In the genomic region with DNA sequence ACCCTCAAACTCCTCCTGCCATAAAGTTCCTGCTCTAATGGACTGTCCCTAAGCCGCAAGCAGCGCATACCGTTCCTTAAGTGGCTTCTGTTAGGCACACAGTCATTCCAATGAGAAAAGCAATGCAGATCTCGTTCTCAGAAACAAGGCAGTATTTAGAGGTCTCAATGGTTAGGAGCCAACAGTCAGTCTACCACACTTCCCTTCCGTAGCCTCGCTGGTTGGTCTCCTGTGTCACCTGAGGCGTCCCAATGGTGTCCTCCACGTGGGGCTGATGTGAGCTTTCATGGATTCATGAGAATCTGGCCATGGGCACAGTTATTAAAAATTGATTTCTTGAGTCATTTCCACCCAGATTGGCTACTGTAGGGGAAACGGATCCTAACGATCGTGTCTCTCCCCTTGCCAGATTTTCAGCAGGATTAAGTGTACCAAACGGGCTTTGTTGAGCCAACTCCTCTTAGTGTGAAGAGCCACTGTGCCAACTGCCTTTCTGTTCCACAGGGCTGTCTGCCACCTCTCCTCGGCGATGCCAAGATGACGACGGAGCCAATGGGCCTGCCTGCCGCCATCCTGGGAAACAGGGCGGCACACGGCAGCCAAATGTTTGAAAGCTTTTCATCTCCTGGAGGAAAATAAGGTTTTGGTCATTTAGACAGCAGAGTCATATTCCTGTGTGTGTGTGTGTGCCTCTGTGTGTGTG, we compare ENCODE assay signal across 10 mouse cellular contexts. TPM values are rescaled to one million over a fixed set of nuclear protein-coding genes. Genes with fewer than 3 reads are reported as not detected.
DNase-seq lines count a peak whose midpoint lies in the region; ATAC-seq and TF ChIP-seq lines count a peak whose summit lies in the region.
"Had no signal": no experiment of that assay in that cellular context is flagged by ENCODE, and none has a peak within 500 bp of the region (broad histone marks: within the 10 kb centered on the region; RNA-seq: fewer than 3 reads in every experiment).

No protein-coding gene starts in this region.

- peak; percentile 92 for DNase-seq in cerebellum, adult 11 months
- peak; percentile 78 for DNase-seq in gastrocnemius, adult 2 months
- peak; percentile 74 to 82 for DNase-seq in left cerebral cortex, postnatal 14 days (ENCODE audit: low spot score in 2 of 2)
- no peak for DNase-seq in thymus, postnatal 0 days (ENCODE audit: low spot score)
- DNase-seq in liver, postnatal 0 days: no peak
- DNase-seq: kidney, postnatal 36 days had no signal

- no peak overlapping the region for H3K9ac ChIP-seq in forebrain, embryonic 15.5 days (replicated peaks)
- H3K9ac ChIP-seq in forebrain, embryonic 12.5 days: no peak overlapping the region
- no peak overlapping the region for H3K9ac ChIP-seq in liver, postnatal 0 days (replicated peaks)

- H3K4me3 ChIP-seq in forebrain, embryonic 15.5 days: no peak overlapping the region
- H3K4me3 ChIP-seq in forebrain, embryonic 12.5 days (replicated peaks): no peak overlapping the region
- no peak overlapping the region for H3K4me3 ChIP-seq in gastrocnemius, adult 2 months
- H3K4me3 ChIP-seq in liver, postnatal 0 days (ENCODE audit: low read depth, low read length): no peak overlapping the region
- H3K4me3 ChIP-seq: megakaryocyte, embryonic 14.5 days had no signal

- TF ChIP-seq EP300 in liver, postnatal 0 days (IDR thresholded peaks at IDR 0.05; ENCODE audit: low read depth): no peak

- ATAC-seq in forebrain, embryonic 15.5 days (replicated peaks): peak; percentile 90
- no peak for ATAC-seq in forebrain, embryonic 12.5 days (ENCODE audit: low FRiP score)
- no peak for ATAC-seq in liver, postnatal 0 days
- ATAC-seq in granulocyte monocyte progenitor cell, adult 5-6 weeks (replicated peaks; ENCODE audit: poor library complexity, severe bottlenecking): no peak

- peaks cover 15% of the 10 kb centered on the region for H3K4me1 ChIP-seq in forebrain, embryonic 15.5 days
- peaks cover 3% of the 10 kb centered on the region; the same call in 1 of the 2 replicates for H3K4me1 ChIP-seq in forebrain, embryonic 12.5 days
- no peaks in the 10 kb centered on the region; the same call in 1 of the 2 replicates for H3K4me1 ChIP-seq in liver, postnatal 0 days (ENCODE audit: insufficient read depth)

- H3K4me2 ChIP-seq in forebrain, embryonic 15.5 days (replicated peaks): no peak overlapping the region
- no peak overlapping the region for H3K4me2 ChIP-seq in forebrain, embryonic 12.5 days
- H3K4me2 ChIP-seq in liver, postnatal 0 days (ENCODE audit: low read depth, low read length): no peak overlapping the region

- H3K9me3 ChIP-seq in forebrain, embryonic 15.5 days: no peaks in the 10 kb centered on the region
- H3K9me3 ChIP-seq in forebrain, embryonic 12.5 days: no peaks in the 10 kb centered on the region
- no peaks in the 10 kb centered on the region for H3K9me3 ChIP-seq in liver, postnatal 0 days (ENCODE audit: low read length)
- H3K9me3 ChIP-seq: megakaryocyte, embryonic 14.5 days had no signal

- no peak for TF ChIP-seq CTCF in gastrocnemius, adult 2 months (IDR thresholded peaks at IDR 0.05)
- no peak for TF ChIP-seq CTCF in liver, postnatal 0 days (IDR thresholded peaks at IDR 0.05; ENCODE audit: low read depth)

- H3K27ac ChIP-seq in forebrain, embryonic 15.5 days (replicated peaks): no peak overlapping the region
- H3K27ac ChIP-seq in forebrain, embryonic 12.5 days: no peak overlapping the region
- H3K27ac ChIP-seq in gastrocnemius, adult 2 months: no peak overlapping the region
- no peak overlapping the region for H3K27ac ChIP-seq in liver, postnatal 0 days (ENCODE audit: low read depth)

- no peaks in the 10 kb centered on the region for H3K36me3 ChIP-seq in forebrain, embryonic 15.5 days
- no peaks in the 10 kb centered on the region for H3K36me3 ChIP-seq in forebrain, embryonic 12.5 days (replicated peaks)
- H3K36me3 ChIP-seq in liver, postnatal 0 days (replicated peaks; ENCODE audit: insufficient read depth, low read length): no peaks in the 10 kb centered on the region

- H3K27me3 ChIP-seq in forebrain, embryonic 15.5 days: peaks cover 11% of the 10 kb centered on the region
- no peaks in the 10 kb centered on the region; the same call in 1 of the 2 replicates for H3K27me3 ChIP-seq in forebrain, embryonic 12.5 days
- H3K27me3 ChIP-seq in liver, postnatal 0 days (ENCODE audit: insufficient read depth, low read length): no peaks in the 10 kb centered on the region

- 50% methylated on average over 19 of the region's 19 CpGs for WGBS in forebrain, embryonic 15.5 days
- WGBS in forebrain, embryonic 12.5 days: 83% methylated on average over 19 of the region's 19 CpGs
- WGBS in liver, postnatal 0 days (ENCODE audit: insufficient replicate concordance): 86% methylated on average over 19 of the region's 19 CpGs

- intact Hi-C loops in gastrocnemius, adult 2 months (cut with DNase I): no loop called here
- intact Hi-C loops in left cerebral cortex, postnatal 14 days (cut with DNase I): loop anchor here (5.0 kb wide), 1 partner anchor 61 kb away; no protein-coding TSS in a partner anchor

RNA-seq across cellular contexts. Expression of a gene that starts 7.4 kb away (rescaled TPM):
- polyA plus RNA-seq in forebrain, embryonic 15.5 days (2015; fragmentation: Nextera tagmentation; extraction: Ambion mirVana): 36.9 and 39.6 TPM in 2 replicates
- polyA plus RNA-seq in forebrain, embryonic 12.5 days (2016; fragmentation: Nextera tagmentation; extraction: Ambion mirVana): 66.2 and 73.5 TPM in 2 replicates
- total RNA-seq in gastrocnemius, adult 2 months (2021): 10 to 100 TPM in 1 of 2 experiments, 1 to 10 TPM in 1; 6.7 to 10.8 TPM
- total RNA-seq in left cerebral cortex, postnatal 14 days (2021): 10 to 100 TPM; 32.1 to 39.2 TPM
- polyA plus RNA-seq in thymus, postnatal 0 days (2015; fragmentation: Nextera tagmentation; extraction: Ambion mirVana): 134 and 147 TPM in 2 replicates
- polyA plus RNA-seq in liver, postnatal 0 days (2015; fragmentation: Nextera tagmentation; extraction: Ambion mirVana): 23.1 and 23.8 TPM in 2 replicates
- 85.6 and 87.2 TPM in 2 replicates for total RNA-seq in granulocyte monocyte progenitor cell, adult 5-6 weeks (2014; fragmentation: Nextera tagmentation)
- 21.8 and 30.8 TPM in 2 replicates for total RNA-seq in granulocyte monocyte progenitor cell, adult 5-6 weeks (2017)

RNA-seq across cellular contexts. Expression of a gene that starts 9.4 kb away (rescaled TPM):
- 14.8 and 16.7 TPM in 2 replicates for polyA plus RNA-seq in forebrain, embryonic 15.5 days (2015; fragmentation: Nextera tagmentation; extraction: Ambion mirVana)
- 24.6 and 27.0 TPM in 2 replicates for polyA plus RNA-seq in forebrain, embryonic 12.5 days (2016; fragmentation: Nextera tagmentation; extraction: Ambion mirVana)
- 1 to 10 TPM; 3.6 to 3.8 TPM for total RNA-seq in gastrocnemius, adult 2 months (2021)
- total RNA-seq in left cerebral cortex, postnatal 14 days (2021): 10 to 100 TPM; 11.9 to 12.3 TPM
- 9.8 and 10.8 TPM in 2 replicates for polyA plus RNA-seq in thymus, postnatal 0 days (2015; fragmentation: Nextera tagmentation; extraction: Ambion mirVana)
- polyA plus RNA-seq in liver, postnatal 0 days (2015; fragmentation: Nextera tagmentation; extraction: Ambion mirVana): 1.9 and 2.4 TPM in 2 replicates
- 6.0 and 25.2 TPM in 2 replicates for total RNA-seq in granulocyte monocyte progenitor cell, adult 5-6 weeks (2014; fragmentation: Nextera tagmentation)
- 9.8 and 12.6 TPM in 2 replicates for total RNA-seq in granulocyte monocyte progenitor cell, adult 5-6 weeks (2017)

RNA-seq across cellular contexts. Expression of a gene that starts 40.0 kb away (rescaled TPM):
- polyA plus RNA-seq in forebrain, embryonic 15.5 days (2015; fragmentation: Nextera tagmentation; extraction: Ambion mirVana): 0.56 and 0.88 TPM in 2 replicates
- 0.67 and 0.69 TPM in 2 replicates for polyA plus RNA-seq in forebrain, embryonic 12.5 days (2016; fragmentation: Nextera tagmentation; extraction: Ambion mirVana)
- 1 to 10 TPM; 1.9 to 2.0 TPM for total RNA-seq in gastrocnemius, adult 2 months (2021)
- 1 to 10 TPM; 2.0 to 2.2 TPM for total RNA-seq in left cerebral cortex, postnatal 14 days (2021)
- polyA plus RNA-seq in thymus, postnatal 0 days (2015; fragmentation: Nextera tagmentation; extraction: Ambion mirVana): 1.1 TPM in 2 replicates
- 0.32 and 0.38 TPM in 2 replicates for polyA plus RNA-seq in liver, postnatal 0 days (2015; fragmentation: Nextera tagmentation; extraction: Ambion mirVana)
- 0.43 and 4.2 TPM in 2 replicates for total RNA-seq in granulocyte monocyte progenitor cell, adult 5-6 weeks (2014; fragmentation: Nextera tagmentation)
- total RNA-seq in granulocyte monocyte progenitor cell, adult 5-6 weeks (2017): 0.26 and 0.82 TPM in 2 replicates

Comparison
In these comparisons a context has a peak if more than half of its experiments do, and no peak if none do; other contexts are left out.
1. DNase-seq: peak in cerebellum, adult 11 months (single experiment), gastrocnemius, adult 2 months (single experiment) and left cerebral cortex, postnatal 14 days (2 of 2); none in thymus, postnatal 0 days (single experiment) and liver, postnatal 0 days (single experiment).